Mouse (Mus musculus): ENCODE results near the gene Gapvd1.
A peak's percentile ranks its signal among the peaks of the same experiment; 100 is the strongest.

Gene Gapvd1

GRCm38 (mm10) chr2:34635249-34636165 lies 119.5 kb downstream of the Gapvd1 start:
- DNase-seq (ENCODE audit: low spot score), result peak; percentile 19

GRCm38 (mm10) chr2:34632051-34632450 lies 123.0 kb downstream of the Gapvd1 start:
- DNase-seq (ENCODE audit: low spot score), result no peak

GRCm38 (mm10) chr2:34630445-34630844 lies 124.6 kb downstream of the Gapvd1 start:
- no peak for DNase-seq (ENCODE audit: low spot score)

- DNase-seq (ENCODE audit: low spot score), result no peak
These were observed 125.3 kb downstream of the Gapvd1 start for GRCm38 (mm10) chr2:34629758-34630157.

GRCm38 (mm10) chr2:34628903-34629540 lies 126.0 kb downstream of the Gapvd1 start:
- DNase-seq (ENCODE audit: low spot score), result no peak

- no peak for DNase-seq (ENCODE audit: low spot score)
These were observed 127.5 kb downstream of the Gapvd1 start for GRCm38 (mm10) chr2:34627328-34628226.

Data from embryo, embryonic 10.5 days (tissue).